Mouse (Mus musculus): Measurements from ENCODE around the gene Platr25.
"Not testable (repeated sequence)": the region's sequence is repeated elsewhere in the genome, so short reads cannot be mapped to it uniquely, and the experiment has no call there.

Platr25 gene

DNA sequence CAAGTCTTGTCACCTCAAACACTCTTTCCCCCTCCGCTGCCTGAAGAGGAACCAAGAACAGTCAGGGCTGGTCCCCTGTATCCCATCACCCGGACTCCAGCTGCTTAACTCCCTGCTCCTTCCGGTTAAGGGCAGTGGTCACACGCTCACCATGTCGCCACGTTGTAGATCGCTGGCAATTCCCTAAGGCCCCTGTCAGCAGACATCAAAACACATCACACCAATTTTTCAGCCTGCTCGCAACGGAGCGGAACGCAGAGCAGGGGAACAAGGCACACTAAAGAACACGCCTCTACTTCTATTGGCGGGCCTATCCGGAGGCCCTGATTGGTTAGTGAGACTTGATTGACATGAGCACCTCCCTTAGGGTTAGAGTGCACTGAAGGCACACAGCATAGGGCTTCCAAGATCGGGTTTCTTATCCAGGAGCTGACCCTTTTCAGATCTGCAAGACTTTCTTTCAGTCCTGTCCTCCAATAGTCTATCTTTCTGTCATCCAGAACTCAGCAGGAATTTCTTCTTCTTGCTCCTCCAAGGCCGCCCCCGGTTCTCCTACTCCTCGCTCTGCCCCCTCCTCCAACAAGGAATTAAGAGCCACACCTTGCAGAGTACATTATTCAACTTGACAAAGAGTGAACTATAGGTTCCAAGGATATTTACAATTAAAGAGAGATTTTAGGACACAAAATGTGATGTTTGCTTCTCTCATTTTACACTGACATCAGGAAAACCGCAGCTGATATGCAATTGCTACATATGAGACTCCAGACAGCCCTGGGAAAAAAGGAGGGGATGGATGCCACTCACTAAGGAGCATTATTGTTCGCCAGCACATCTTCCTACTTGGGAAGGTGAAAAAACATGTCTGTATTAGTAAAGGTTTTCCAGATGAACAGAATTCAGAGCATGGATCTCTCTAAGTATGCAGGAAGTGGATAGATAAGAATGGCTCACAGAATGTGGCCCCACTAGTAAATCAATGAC, at the start of gene Platr25:
Gene Platr25, minus strand, starts transcription at position 278 of the 984 bp plus-strand sequence.
- peak; percentile 60 for DNase-seq (ENCODE audit: low read depth)

- DNase-seq (ENCODE audit: low read depth): not testable (repeated sequence)
Measured at GRCm38 (mm10) chr13:62807981-62808380, 47.5 kb upstream of the Platr25 start.

DNA sequence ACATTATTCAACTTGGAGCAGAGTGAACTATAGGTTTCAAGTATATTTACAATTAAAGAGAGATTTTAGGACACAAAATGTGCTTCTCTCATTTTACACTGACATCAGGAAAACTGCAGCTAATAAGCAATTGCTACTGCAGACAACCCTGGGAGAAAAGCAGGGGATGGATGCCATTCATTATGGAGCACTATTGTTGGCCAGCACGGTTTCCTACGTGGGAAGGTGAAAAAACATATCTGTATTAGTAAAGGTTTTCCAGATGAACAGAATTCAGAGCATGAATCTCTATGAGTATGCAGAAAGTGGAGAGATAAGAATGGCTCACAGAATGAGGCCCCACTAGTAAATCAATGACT, 25.6 kb upstream of the Platr25 start:
- DNase-seq (ENCODE audit: low read depth): not testable (repeated sequence)

DNA sequence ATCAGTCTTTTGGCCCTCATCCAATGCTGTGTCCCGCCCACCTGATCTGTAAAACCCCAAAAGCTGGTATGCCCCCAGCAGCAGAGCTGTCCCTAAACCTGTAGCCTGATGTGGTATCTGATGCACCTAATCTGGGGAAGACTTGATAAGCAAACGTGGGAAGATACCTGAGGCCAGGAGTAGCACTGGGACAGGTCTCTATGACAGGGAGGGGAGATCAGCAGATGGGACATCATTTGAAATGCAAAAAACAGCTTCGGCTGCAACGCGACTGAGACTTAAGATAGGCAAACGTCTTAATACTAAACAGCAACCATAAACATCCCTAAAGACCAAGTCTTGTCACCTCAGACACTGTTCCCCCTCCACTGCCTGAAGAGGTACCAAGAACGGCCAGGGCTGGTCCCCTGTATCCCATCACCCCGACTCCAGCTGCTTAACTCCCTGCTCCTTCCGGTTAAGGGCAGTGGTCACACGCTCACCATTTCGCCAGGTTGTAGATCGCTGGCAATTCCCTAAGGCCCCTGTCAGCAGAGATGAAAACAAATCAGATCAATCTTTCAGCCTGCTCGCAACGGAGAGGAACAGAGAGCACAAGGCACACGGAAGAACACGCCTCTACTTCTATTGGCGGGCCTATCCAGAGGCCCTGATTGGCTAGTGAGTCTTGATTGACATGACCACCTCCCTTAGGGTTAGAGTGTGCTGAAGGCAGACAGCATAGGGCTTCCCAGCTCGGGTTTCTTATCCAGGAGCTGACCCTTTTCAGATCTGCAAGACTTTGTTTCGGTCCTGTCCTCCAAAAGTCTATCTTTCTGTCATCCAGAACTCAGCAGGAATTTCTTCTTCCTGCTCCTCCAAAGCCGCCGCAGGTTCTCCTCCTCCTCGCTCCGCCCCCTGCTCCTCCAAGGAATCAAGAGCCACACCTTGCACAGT, 25.0 kb upstream of the Platr25 start, which contains the start of gene Gm5141:
Gene Gm5141, minus strand, starts transcription at position 610 of the 936 bp plus-strand sequence.
- DNase-seq (ENCODE audit: low read depth): peak; percentile 23

GRCm38 (mm10) chr13:62763806-62764205, 3.3 kb upstream of the Platr25 start:
- peak; percentile 29 for DNase-seq (ENCODE audit: low read depth)

DNA sequence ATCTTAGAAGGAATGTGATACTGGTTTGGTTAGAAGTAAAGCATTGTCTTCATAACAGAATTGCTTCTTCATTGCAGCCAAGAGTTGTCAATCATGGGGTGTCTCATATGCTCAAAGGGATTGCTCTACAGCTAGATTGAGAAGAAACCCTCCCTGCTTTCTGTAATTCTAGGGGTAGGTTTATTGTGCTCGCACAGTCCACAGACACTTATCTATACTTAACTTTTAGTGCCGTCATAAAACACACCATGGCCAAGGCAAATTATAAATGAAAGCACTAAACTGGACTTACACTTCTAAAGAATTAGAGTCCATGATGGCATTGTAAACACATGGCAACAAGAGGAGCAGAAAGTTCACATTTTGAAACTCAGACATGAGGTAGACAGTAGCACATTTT, 27.2 kb downstream of the Platr25 start:
- no peak for DNase-seq (ENCODE audit: low read depth)

- not testable (repeated sequence) for DNase-seq (ENCODE audit: low read depth)
Measured at GRCm38 (mm10) chr13:62712611-62713010, 47.9 kb downstream of the Platr25 start.

- DNase-seq (ENCODE audit: low read depth): not testable (repeated sequence)
Measured at GRCm38 (mm10) chr13:62685287-62685648, 75.2 kb downstream of the Platr25 start.

DNA sequence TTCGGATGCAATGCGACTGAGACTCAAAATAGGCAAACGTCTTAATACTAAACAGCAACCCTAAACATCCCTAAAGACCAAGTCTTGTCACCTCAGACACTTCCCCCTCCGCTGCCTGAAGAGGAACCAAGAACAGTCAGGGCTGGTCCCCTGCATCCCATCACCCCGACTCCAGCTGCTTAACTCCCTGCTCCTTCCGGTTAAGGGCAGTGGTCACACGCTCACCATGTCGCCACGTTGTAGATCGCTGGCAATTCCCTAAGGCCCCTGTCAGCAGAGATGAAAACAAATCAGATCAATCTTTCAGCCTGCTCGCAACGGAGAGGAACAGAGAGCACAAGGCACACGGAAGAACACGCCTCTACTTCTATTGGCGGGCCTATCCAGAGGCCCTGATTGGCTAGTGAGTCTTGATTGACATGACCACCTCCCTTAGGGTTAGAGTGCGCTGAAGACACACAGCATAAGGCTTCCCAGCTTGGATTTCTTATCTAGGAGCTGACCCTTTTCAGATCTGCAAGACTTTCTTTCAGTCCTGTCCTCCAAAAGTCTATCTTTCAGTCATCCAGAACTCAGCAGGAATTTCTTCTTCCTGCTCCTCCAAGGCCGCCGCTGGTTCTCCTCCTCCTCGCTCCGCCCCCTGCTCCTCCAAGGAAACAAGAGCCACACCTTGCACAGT, 75.8 kb downstream of the Platr25 start:
- DNase-seq (ENCODE audit: low read depth): peak; percentile 20

DNA sequence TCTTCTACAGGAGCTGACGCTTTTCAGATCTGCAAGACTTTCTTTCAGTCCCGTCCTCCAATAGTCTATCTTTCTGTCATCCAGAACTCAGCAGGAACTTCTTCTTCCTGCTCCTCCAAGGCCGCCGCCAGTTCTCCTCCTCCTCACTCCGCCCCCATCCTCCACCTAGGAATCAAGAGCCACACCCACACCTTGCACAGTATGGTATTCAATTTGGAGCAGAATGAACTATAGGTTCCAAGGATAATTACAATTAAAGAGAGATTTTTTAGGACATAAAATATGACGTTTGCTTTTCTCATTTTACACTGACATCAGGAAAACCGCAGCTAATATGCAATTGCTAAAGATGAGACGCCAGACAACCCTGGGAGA, 107.2 kb downstream of the Platr25 start:
- no peak for DNase-seq (ENCODE audit: low read depth)

DNA sequence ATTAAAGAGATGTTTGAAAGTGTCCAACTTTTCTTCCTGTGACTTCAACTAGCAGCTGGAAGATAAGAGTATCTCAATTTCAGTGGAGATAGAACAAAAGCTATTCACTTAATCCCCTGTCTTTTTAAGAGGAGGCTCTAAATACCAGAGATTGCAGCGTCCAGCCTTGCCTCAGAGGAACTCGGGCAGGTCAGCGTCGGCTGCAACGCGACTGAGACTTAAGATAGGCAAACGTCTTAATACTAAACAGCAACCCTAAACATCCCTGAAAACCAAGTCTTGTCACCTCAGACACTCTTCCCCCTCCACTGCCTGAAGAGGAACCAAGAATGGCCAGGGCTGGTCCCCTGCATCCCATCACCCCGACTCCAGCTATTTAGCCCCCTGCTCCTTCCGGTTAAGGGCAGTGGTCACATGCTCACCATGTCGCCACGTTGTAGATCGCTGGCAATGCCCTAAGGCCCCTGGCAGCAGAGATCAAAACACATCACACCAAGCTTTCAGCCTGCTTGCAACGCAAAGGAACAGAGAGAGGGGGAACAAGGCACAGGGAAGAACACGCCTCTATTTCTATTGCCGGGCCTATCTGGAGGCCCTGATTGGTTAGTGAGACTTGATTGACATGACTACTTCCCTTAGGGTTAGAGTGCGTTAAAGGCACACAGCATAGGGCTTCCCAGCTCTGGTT, 107.7 kb downstream of the Platr25 start:
- DNase-seq (ENCODE audit: low read depth): peak; percentile 77

- DNase-seq (ENCODE audit: low read depth): peak; percentile 38
Measured at GRCm38 (mm10) chr13:62627071-62627470, 133.4 kb downstream of the Platr25 start.

DNA sequence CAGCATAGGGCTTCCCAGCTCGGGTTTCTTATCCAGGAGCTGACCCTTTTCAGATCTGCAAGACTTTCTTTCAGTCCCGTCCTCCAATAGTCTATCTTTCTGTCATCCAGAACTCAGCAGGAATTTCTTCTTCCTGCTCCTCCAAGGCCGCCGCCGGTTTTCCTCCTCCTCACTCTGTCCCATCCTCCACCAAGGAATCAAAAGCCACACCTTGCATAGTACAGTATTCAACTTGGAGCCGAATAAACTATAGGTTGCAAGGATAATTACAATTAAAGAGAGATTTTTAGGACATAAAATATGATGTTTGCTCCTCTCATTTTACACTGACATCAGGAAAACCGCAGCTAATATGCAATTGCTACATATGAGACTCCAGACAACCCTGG, 136.2 kb downstream of the Platr25 start:
- peak; percentile 4 for DNase-seq (ENCODE audit: low read depth)

DNA sequence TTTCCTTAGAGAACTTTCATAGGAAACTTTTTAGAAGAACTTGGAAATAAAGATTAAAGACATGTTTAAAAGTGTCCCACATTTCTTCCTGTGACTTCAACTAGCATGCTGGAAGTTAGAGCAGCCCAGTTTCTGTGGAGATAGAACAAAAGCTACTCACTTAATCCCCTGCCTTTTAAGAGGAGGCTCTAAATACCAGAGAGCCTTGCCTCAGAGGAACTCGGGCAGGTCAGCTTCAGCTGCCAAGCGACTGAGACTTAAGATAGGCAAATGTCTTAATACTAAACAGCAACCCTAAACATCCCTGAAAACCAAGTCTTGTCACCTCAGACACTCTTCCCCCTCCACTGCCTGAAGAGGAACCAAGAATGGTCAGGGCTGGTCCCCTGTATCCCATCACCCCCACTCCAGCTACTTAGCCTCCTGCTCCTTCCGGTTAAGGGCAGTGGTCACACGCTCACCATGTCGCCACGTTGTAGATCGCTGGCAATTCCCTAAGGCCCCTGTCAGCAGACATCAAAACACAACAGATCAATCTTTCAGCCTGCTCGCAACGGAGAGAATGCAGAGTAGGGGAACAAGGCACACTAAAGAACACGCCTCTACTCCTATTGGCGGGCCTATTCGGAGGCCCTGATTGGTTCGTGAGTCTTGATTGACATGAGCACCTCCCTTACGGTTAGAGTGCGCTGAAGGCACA, 136.8 kb downstream of the Platr25 start, which contains the start of gene 6720489N17Rik:
Gene 6720489N17Rik, minus strand, starts transcription at position 606 of the 700 bp plus-strand sequence.
- DNase-seq (ENCODE audit: low read depth): peak; percentile 82

Data from c-Kit-positive CD71-positive TER-119-negative erythroid progenitor cells, embryonic 14.5 days (primary cell).